Mouse (Mus musculus) CH12.LX (cell line): ENCODE data around the gene Acadvl. TPM values are rescaled to one million over a fixed set of nuclear protein-coding genes. Genes with fewer than 3 reads are reported as not detected.

Experiments used
- DNase-seq: peaks from one replicate; pipeline ENCODE4 v3.0.0-alpha.2; 2013; ENCODE audit errors: extremely low read depth
- H3K27ac ChIP-seq: 2 replicates; pipeline ENCODE4 v1.5.1; 2012; ENCODE audit warnings: low read depth, mild to moderate bottlenecking, control low read depth, moderate library complexity; ENCODE audit not compliant: insufficient read depth
- H3K27me3 ChIP-seq: replicated peaks from 2 replicates; pipeline ENCODE3; 2012; ENCODE audit warnings: inconsistent platforms
- H3K36me3 ChIP-seq, 2 experiments: replicated peaks in 1 of 2; 2 replicates each; pipeline versions ENCODE3 to v1.6.1; 2012; ENCODE audit warnings: inconsistent platforms in 1 of 2, low read length in 1 of 2, mild to moderate bottlenecking in 1 of 2, mixed read lengths in 1 of 2, moderate library complexity in 1 of 2; ENCODE audit not compliant: control insufficient read depth in 1 of 2, insufficient read depth in 1 of 2
- H3K4me1 ChIP-seq, 2 experiments: 2 replicates each; pipeline ENCODE4 v1.6.1; 2012; ENCODE audit warnings: inconsistent platforms in 1 of 2, moderate library complexity in 1 of 2; ENCODE audit not compliant: insufficient read depth in 2 of 2, control insufficient read depth in 1 of 2
- H3K4me2 ChIP-seq: 2 replicates; pipeline ENCODE4 v1.6.1; 2012; ENCODE audit warnings: low read depth, mild to moderate bottlenecking, control low read depth; ENCODE audit not compliant: poor library complexity, insufficient read depth, severe bottlenecking
- H3K4me3 ChIP-seq, 3 experiments: fragments of 150-350 bp in 1 of 3; sonication (generic) in 1 of 3; replicated peaks in 1 of 3; 2 replicates each; pipeline versions ENCODE3 to v1.5.1; 2011 to 2012; ENCODE audit warnings: low read depth in 2 of 3, low read length in 2 of 3, mild to moderate bottlenecking in 2 of 3, moderate library complexity in 2 of 3, control low read depth in 1 of 3, improper control_type of control experiment in 1 of 3, inconsistent platforms in 1 of 3, mixed read lengths in 1 of 3; ENCODE audit not compliant: poor library complexity in 1 of 3
- H3K79me2 ChIP-seq: replicated peaks from 2 replicates; pipeline ENCODE4 v1.6.1; 2012; ENCODE audit warnings: mild to moderate bottlenecking, moderate library complexity; ENCODE audit not compliant: control insufficient read depth, poor library complexity, insufficient read depth, severe bottlenecking; ENCODE audit errors: extremely low read depth
- H3K9ac ChIP-seq: 2 replicates; pipeline ENCODE4 v1.6.1; 2012; ENCODE audit warnings: low read depth, mild to moderate bottlenecking, control low read depth, moderate library complexity; ENCODE audit not compliant: insufficient read depth
- H3K9me3 ChIP-seq: replicated peaks from 2 replicates; pipeline ENCODE3; 2012; ENCODE audit warnings: low read length, inconsistent platforms, mixed read lengths
- CHD2 ChIP-seq: IDR thresholded peaks from 2 replicates; pipeline ENCODE4 v1.6.1; 2011; ENCODE audit warnings: low read length, improper control_type of control experiment
- CTCF ChIP-seq, 2 experiments: IDR thresholded peaks in 1 of 2; conservative IDR thresholded peaks in 1 of 2; 2 replicates each; pipeline ENCODE4 v1.5.1; 2011 to 2012; ENCODE audit warnings: low read depth in 2 of 2, low read length in 2 of 2, improper control_type of control experiment in 1 of 2, inconsistent platforms in 1 of 2, mild to moderate bottlenecking in 1 of 2, moderate library complexity in 1 of 2
- E2F4 ChIP-seq: IDR thresholded peaks from 2 replicates; pipeline ENCODE4 v1.6.1; 2011; ENCODE audit warnings: low read depth, low read length, improper control_type of control experiment; ENCODE audit not compliant: insufficient replicate concordance
- ELF1 ChIP-seq: IDR thresholded peaks from 2 replicates; pipeline ENCODE4 v1.6.1; 2014; ENCODE audit warnings: low read depth, mild to moderate bottlenecking, inconsistent platforms, low read length, improper control_type of control experiment
- EP300 ChIP-seq: IDR thresholded peaks from 2 replicates; pipeline ENCODE4 v1.6.1; 2011; ENCODE audit warnings: low read length, improper control_type of control experiment
- HCFC1 ChIP-seq: IDR thresholded peaks from 2 replicates; pipeline ENCODE4 v1.6.1; 2012; ENCODE audit warnings: low read depth, mild to moderate bottlenecking, inconsistent platforms, low read length, improper control_type of control experiment
- JUN ChIP-seq: IDR thresholded peaks from 2 replicates; pipeline ENCODE4 v1.6.1; 2011; ENCODE audit warnings: low read depth, mild to moderate bottlenecking, low read length, improper control_type of control experiment, moderate library complexity; ENCODE audit not compliant: insufficient read depth
- KAT2A ChIP-seq: IDR thresholded peaks from 2 replicates; pipeline ENCODE4 v1.6.1; 2012; ENCODE audit warnings: low read length, improper control_type of control experiment, inconsistent platforms; ENCODE audit not compliant: insufficient replicate concordance
- MAFK ChIP-seq: IDR thresholded peaks from 2 replicates; pipeline ENCODE4 v1.6.1; 2011; ENCODE audit warnings: low read length, improper control_type of control experiment; ENCODE audit not compliant: insufficient replicate concordance
- MAX ChIP-seq: IDR thresholded peaks from 2 replicates; pipeline ENCODE4 v1.6.1; 2011; ENCODE audit warnings: low read length, improper control_type of control experiment
- MYC ChIP-seq: IDR thresholded peaks from 2 replicates; pipeline ENCODE4 v1.6.1; 2011; ENCODE audit warnings: low read depth, mild to moderate bottlenecking, improper control_type of control experiment, low read length
- PAX5 ChIP-seq: IDR thresholded peaks from 2 replicates; pipeline ENCODE4 v1.6.1; 2012; ENCODE audit warnings: low read length, inconsistent platforms, mixed read lengths
- POLR2A ChIP-seq: IDR thresholded peaks from 2 replicates; pipeline ENCODE4 v1.6.1; 2011; ENCODE audit warnings: low read depth, mild to moderate bottlenecking, improper control_type of control experiment, low read length
- RAD21 ChIP-seq: IDR thresholded peaks from 2 replicates; pipeline ENCODE4 v1.6.1; 2011; ENCODE audit warnings: low read depth, mild to moderate bottlenecking, low read length, improper control_type of control experiment, moderate library complexity
- RCOR1 ChIP-seq: conservative IDR thresholded peaks from 2 replicates; pipeline ENCODE4 v1.6.1; 2012; ENCODE audit warnings: low read depth, mild to moderate bottlenecking, inconsistent platforms, low read length, improper control_type of control experiment
- SMC3 ChIP-seq: IDR thresholded peaks from 2 replicates; pipeline ENCODE4 v1.6.1; 2011; ENCODE audit warnings: low read depth, low read length, improper control_type of control experiment
- TCF12 ChIP-seq: IDR thresholded peaks from 2 replicates; pipeline ENCODE4 v1.6.1; 2014; ENCODE audit warnings: low read depth, mild to moderate bottlenecking, inconsistent platforms, low read length, improper control_type of control experiment
- UBTF ChIP-seq: IDR thresholded peaks from 2 replicates; pipeline ENCODE4 v1.6.1; 2012; ENCODE audit warnings: low read depth, mild to moderate bottlenecking, inconsistent platforms, low read length, improper control_type of control experiment, moderate library complexity
- USF2 ChIP-seq: conservative IDR thresholded peaks from 2 replicates; pipeline ENCODE4 v1.6.1; 2011; ENCODE audit warnings: low read depth, low read length, improper control_type of control experiment
- ZKSCAN1 ChIP-seq: IDR thresholded peaks from 2 replicates; pipeline ENCODE4 v1.6.1; 2012; ENCODE audit warnings: low read depth, inconsistent platforms, low read length, improper control_type of control experiment, borderline replicate concordance
- dilution Hi-C: fragments of 300-500 bp; cut with MboI; formaldehyde crosslinking; loops from 2 replicates; pipeline ENCODE4 v1.14.3; 2020; ENCODE audit warnings: low sequenced_read_pairs; ENCODE audit not compliant: extremely low pct_unique_long_range_greater_than_20kb, extremely low pct_ligation_motif_present
- in situ Hi-C: fragments of 300-500 bp; cut with MboI; formaldehyde crosslinking; loops from 3 replicates; pipeline ENCODE4 v1.14.3; 2019; ENCODE audit warnings: low sequenced_read_pairs, low pct_ligation_motif_present, low pct_unique_long_range_greater_than_20kb, mixed read lengths
- polyA plus RNA-seq: library from polyadenylated mRNA; unstranded; fragments of >175 nt; gene quantifications from 2 replicates; pipeline ENCODE4 v1.2.1, GENCODE M21; 2012; ENCODE audit warnings: low read depth; ENCODE audit not compliant: insufficient read length
- total RNA-seq, 2 experiments: library from RNA; depleted of rRNA; stranded (reverse); fragments of 300-350 nt in 1 of 2; fragments of >200 nt in 1 of 2; gene quantifications; 2 replicates each; pipeline ENCODE4 v1.2.3; 2012 to 2014

Acadvl gene
- total and polyA plus RNA-seq, 3 experiments = 76.9 to 148 (median 81.8) TPM

DNA sequence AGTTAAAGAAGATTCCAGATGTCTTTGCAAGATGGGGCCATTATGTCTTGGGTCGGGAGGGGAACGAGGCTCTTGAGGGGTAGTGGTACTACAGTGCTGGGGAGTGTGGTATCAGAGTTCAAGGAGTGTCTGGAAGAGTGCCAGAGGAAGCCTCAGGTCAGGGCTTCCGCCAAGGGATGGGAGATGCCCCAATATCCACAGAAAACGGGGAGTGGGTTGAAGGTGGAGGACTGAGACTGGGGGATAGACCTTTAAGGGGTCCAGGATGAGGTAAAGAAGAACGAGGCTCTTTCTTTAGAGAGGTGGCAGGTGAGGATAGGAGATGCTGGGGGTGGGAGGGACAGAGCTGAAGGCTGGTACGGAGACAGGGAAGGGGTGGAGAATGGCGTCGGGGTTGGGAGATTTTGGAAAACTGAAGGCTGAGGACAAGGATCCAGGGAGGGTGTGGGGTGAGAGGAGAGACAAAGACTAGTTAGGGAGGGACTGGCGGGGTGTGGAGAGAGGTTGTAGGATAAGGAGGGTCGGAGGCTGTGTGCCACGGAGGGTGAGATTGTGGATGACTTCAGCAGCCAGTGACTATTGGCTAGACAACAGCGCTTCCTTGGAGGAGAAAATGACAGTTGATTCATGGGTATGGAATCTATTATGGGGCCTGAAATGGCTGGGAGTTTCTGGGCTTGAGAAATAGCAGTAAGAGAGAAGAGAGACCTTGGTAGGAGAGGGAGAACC lies 13.4 kb upstream of the Acadvl start:
- H3K4me3 ChIP-seq = peak overlapping the region in 2 of 3 experiments; percentile 21 to 56
- TF ChIP-seq HCFC1 (no peak), TCF12 (peak; percentile 17; the same call in 1 of the 2 replicates), RAD21 (no peak)

DNA sequence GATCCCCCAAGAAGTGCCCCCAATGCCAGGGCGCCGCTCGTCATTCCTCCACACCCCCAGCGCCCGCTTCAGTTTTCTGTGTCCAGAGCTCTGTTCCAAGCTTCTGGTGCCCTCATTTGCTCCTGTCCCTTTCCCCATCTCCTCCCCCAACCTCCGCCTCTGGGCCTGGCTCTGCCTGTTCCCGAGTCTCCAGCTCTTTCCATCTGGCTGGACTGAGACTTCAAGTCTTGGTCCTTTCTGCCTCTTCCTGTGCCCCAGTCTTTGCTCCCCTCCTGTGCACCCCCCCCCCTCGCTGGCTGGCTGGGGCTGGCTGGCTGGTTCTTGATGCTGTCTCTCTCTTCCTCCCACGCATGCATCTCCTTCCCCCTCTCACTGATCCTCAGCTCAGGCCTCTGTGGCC lies 12.2 kb upstream of the Acadvl start:
- no peak overlapping the region for H3K4me3 ChIP-seq
- TF ChIP-seq RCOR1 = no peak
- no peak for TF ChIP-seq MYC
- no peak for TF ChIP-seq MAX
- TF ChIP-seq EP300 = no peak
- TF ChIP-seq POLR2A = no peak
- TF ChIP-seq CTCF (conservative IDR thresholded peaks at IDR 0.05 in 1 of 2, IDR thresholded peaks at IDR 0.05 in 1 of 2; ENCODE audit: low read depth in 2 of 2, low read length in 2 of 2) = no peak
- no peak for TF ChIP-seq ZKSCAN1
- no peak for TF ChIP-seq USF2
- no peak for TF ChIP-seq CHD2
- TF ChIP-seq ELF1 = no peak
- no peak for TF ChIP-seq KAT2A
- TF ChIP-seq JUN = no peak
- no peak for TF ChIP-seq MAFK
- TF ChIP-seq UBTF = no peak
- TF ChIP-seq E2F4 = no peak
- TF ChIP-seq SMC3 = no peak
- TF ChIP-seq PAX5 = no peak
- no peak for DNase-seq
- no peaks in the 10 kb centered on the region for H3K79me2 ChIP-seq
- in situ Hi-C loops = no loop called here
- peaks cover 9% of the 10 kb centered on the region for H3K27me3 ChIP-seq
- H3K9me3 ChIP-seq = no peaks in the 10 kb centered on the region
- H3K36me3 ChIP-seq = peaks cover 11 to 19% of the 10 kb centered on the region in 2 experiments
- dilution Hi-C loops = no loop called here
- no peak overlapping the region for H3K4me2 ChIP-seq
- H3K4me1 ChIP-seq = peaks cover 19 to 37% of the 10 kb centered on the region in 2 experiments
- no peak overlapping the region for H3K27ac ChIP-seq
- H3K9ac ChIP-seq = no peak overlapping the region

More for the DNA sequence above, 13.4 kb upstream of the Acadvl start:
- peaks cover 19 to 37% of the 10 kb centered on the region in 2 experiments for H3K4me1 ChIP-seq
- H3K36me3 ChIP-seq = peaks cover 11 to 21% of the 10 kb centered on the region in 2 experiments
- dilution Hi-C loops (no loop called here), in situ Hi-C loops (no loop called here)
- no peaks in the 10 kb centered on the region for H3K79me2 ChIP-seq
- H3K4me2 ChIP-seq = peak overlapping the region; percentile 27
- no peak overlapping the region for H3K9ac ChIP-seq
- no peak overlapping the region for H3K27ac ChIP-seq
- peaks cover 6% of the 10 kb centered on the region for H3K27me3 ChIP-seq
- DNase-seq = no peak
- H3K9me3 ChIP-seq = no peaks in the 10 kb centered on the region
